Mouse (Mus musculus): ENCODE data around the gene Flvcr1.

DNA sequence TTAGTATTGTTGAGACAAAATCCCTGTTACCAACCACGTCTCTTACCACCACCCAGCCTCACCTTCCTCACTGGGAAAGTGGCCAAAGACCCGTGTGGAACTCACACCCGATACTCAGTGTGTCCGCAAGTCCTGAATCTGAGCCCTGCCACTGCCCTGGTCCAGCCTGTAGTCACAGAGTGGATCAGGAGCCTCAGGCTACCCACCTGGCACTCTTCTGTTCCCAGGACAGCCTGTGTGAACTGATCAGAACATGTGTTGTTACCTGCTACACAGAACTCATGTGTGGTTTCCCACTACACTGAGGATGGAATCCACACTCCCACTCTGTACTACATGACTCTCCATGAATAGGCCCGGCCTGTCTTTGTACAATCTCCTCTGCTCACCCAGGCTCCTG lies 16.1 kb upstream of the Flvcr1 start:
- TF ChIP-seq EP300 (IDR thresholded peaks at IDR 0.05) (no peak), CTCF (IDR thresholded peaks at IDR 0.05) (no peak)

Measured in lung, postnatal 0 days (tissue).